Mouse (Mus musculus): ENCODE data around the gene Acvr1.

The Acvr1 gene

GRCm38 (mm10) chr2:58562137-58562536 is 4.8 kb downstream of the Acvr1 start:
- in situ Hi-C loops (cut with MboI, MseI): loop anchor here (10.0 to 25.0 kb wide), 2 partner anchors 367 to 1325 kb away; partner anchors contain the start of genes Cytip and Gpd2

- in situ Hi-C loops (cut with MboI, MseI): loop anchor here (25.0 kb wide), 1 partner anchor 1320 kb away; the partner anchor contains the start of gene Gpd2
Observed at GRCm38 (mm10) chr2:58557045-58557845, 9.7 kb downstream of the Acvr1 start.

GRCm38 (mm10) chr2:58552296-58552695 is 14.7 kb downstream of the Acvr1 start:
- in situ Hi-C loops (cut with MboI, MseI): loop anchor here (25.0 kb wide), 1 partner anchor 1315 kb away; the partner anchor contains the start of gene Gpd2

GRCm38 (mm10) chr2:58551866-58552265 is 15.1 kb downstream of the Acvr1 start:
- in situ Hi-C loops (cut with MboI, MseI): loop anchor here (25.0 kb wide), 1 partner anchor 1315 kb away; the partner anchor contains the start of gene Gpd2

GRCm38 (mm10) chr2:58550488-58550887 is 16.5 kb downstream of the Acvr1 start:
- in situ Hi-C loops (cut with MboI, MseI): loop anchor here (25.0 kb wide), 1 partner anchor 1313 kb away; the partner anchor contains the start of gene Gpd2

GRCm38 (mm10) chr2:58549960-58550359 is 17.0 kb downstream of the Acvr1 start:
- in situ Hi-C loops (cut with MboI, MseI): loop anchor here (25.0 kb wide), 1 partner anchor 1313 kb away; the partner anchor contains the start of gene Gpd2

GRCm38 (mm10) chr2:58548943-58549342 is 18.0 kb downstream of the Acvr1 start:
- in situ Hi-C loops (cut with MboI, MseI): no loop called here

- in situ Hi-C loops (cut with MboI, MseI): no loop called here
Observed at GRCm38 (mm10) chr2:58546264-58546663, 20.7 kb downstream of the Acvr1 start.

GRCm38 (mm10) chr2:58544368-58544767 is 22.6 kb downstream of the Acvr1 start:
- in situ Hi-C loops (cut with MboI, MseI): no loop called here

GRCm38 (mm10) chr2:58543252-58543651 is 23.7 kb downstream of the Acvr1 start:
- in situ Hi-C loops (cut with MboI, MseI): no loop called here

GRCm38 (mm10) chr2:58538196-58538595 is 28.8 kb downstream of the Acvr1 start:
- in situ Hi-C loops (cut with MboI, MseI): no loop called here

- in situ Hi-C loops (cut with MboI, MseI): no loop called here
Observed at GRCm38 (mm10) chr2:58536796-58537195, 30.2 kb downstream of the Acvr1 start.

GRCm38 (mm10) chr2:58535233-58535632 is 31.7 kb downstream of the Acvr1 start:
- in situ Hi-C loops (cut with MboI, MseI): no loop called here

- in situ Hi-C loops (cut with MboI, MseI): no loop called here
Observed at GRCm38 (mm10) chr2:58534379-58534778, 32.6 kb downstream of the Acvr1 start.

GRCm38 (mm10) chr2:58533521-58534001 is 33.4 kb downstream of the Acvr1 start:
- in situ Hi-C loops (cut with MboI, MseI): no loop called here

- in situ Hi-C loops (cut with MboI, MseI): no loop called here
Observed at GRCm38 (mm10) chr2:58532260-58532850, 34.6 kb downstream of the Acvr1 start.

GRCm38 (mm10) chr2:58530521-58530920 is 36.4 kb downstream of the Acvr1 start:
- in situ Hi-C loops (cut with MboI, MseI): no loop called here

GRCm38 (mm10) chr2:58529860-58530440 is 37.0 kb downstream of the Acvr1 start:
- in situ Hi-C loops (cut with MboI, MseI): no loop called here

GRCm38 (mm10) chr2:58529384-58529783 is 37.6 kb downstream of the Acvr1 start:
- in situ Hi-C loops (cut with MboI, MseI): no loop called here

- in situ Hi-C loops (cut with MboI, MseI): no loop called here
Observed at GRCm38 (mm10) chr2:58527786-58528185, 39.2 kb downstream of the Acvr1 start.

- in situ Hi-C loops (cut with MboI, MseI): no loop called here
Observed at GRCm38 (mm10) chr2:58524356-58524755, 42.6 kb downstream of the Acvr1 start.

GRCm38 (mm10) chr2:58523894-58524293 is 43.1 kb downstream of the Acvr1 start:
- in situ Hi-C loops (cut with MboI, MseI): no loop called here

Data from regulatory T cell (primary cell).